Mouse (Mus musculus) MN1 (cell line): ENCODE data around the gene Mgll.

Experiments
- DNase-seq: peaks from one replicate; pipeline ENCODE4 v3.0.0-alpha.2; 2016; ENCODE audit warnings: low spot score

The Mgll gene

DNA sequence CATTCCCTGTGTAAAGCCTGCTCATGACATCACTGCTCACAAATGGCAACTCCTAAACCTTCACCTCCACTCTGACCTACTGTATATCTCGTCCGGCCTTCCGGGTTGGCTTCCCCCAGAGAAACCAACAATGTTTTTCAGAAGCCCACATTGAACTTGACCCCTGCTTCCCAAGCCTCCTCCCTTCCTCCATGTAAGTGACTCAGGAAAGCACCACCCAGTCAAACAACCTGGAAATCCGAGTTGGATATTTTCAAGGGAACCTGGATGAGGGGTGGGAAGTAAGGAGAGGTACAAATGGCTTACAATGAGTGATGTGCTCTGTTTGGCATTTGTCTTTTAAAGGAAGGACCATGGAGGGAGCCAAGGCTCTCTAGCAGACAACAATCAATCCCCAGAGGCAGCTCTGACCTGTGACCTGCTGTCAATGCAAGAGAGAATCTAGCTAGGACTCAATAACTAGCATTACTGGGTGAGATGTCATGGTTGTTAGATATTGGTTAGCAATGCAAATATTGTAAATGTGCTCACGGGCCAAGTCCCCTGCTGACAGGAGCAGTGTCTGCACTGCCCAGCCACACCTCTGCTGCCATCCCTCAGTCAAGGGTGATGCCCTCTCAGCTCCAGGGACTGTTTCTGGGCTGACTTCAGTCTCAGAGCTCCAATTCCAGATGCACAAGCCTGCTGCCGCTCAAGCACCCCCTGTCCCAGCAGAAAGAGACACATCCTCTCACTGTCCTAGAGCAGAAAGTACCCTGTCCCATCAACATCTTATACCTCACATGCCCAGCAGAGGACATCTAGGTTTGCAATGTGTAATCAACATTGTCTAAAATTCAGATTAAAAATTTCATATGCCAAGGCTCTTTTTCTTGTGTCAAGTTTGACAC lies 6.8 kb upstream of the Mgll start:
- no peak for DNase-seq

- no peak for DNase-seq
These were observed 6.0 kb upstream of the Mgll start for GRCm38 (mm10) chr6:88718033-88718725.

GRCm38 (mm10) chr6:88721059-88721458 lies 3.2 kb upstream of the Mgll start:
- DNase-seq: no peak

DNA sequence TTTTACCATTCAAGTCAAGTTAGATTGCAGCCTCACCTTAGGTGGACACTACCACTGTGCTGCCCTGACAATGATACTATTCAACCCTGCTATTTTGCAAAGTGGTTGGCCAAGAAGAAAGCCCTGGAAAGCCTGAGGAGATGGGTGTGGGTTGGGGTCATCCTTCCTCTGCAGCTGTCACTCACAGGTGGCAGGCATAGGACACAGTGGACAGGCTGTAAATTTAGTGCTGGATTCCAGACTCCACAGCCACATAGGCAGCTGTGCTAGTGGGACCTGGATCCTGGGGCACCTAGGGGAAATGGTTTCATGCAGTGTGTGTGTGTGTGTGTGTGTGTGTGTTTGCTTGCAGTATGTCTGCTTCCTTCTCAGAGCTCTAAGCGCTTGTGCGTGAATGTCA lies 1.3 kb upstream of the Mgll start:
- no peak for DNase-seq

DNA sequence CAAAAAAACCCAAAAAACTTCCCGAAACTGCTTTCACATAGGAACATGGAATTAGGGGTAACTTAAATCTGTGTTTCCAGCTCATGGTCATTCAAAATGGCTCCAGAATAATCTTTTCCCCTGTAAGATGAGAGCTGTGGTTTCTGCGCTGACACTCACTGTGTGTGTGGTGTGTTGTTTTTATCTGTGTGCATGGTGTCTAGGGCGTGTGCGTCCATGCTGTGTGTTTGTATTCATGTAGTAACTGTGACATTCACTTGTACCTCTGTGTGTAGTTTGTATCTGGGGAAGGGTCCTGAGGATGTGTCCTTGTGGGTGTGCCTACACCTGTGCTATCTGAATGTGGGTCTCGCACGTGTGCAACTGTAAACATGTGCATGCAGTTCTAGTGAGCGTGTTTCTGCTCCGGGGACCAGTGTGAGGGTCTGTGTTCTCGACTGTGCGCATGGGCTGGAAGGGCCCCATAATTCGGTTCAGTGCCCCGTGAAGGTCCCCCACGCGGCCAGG lies 353 bp upstream of the Mgll start:
- DNase-seq: no peak

- DNase-seq: no peak
These were observed 1.4 kb downstream of the Mgll start for GRCm38 (mm10) chr6:88725590-88725989.

- no peak for DNase-seq
These were observed 2.3 kb downstream of the Mgll start for GRCm38 (mm10) chr6:88726252-88727211.

- no peak for DNase-seq
These were observed 3.3 kb downstream of the Mgll start for GRCm38 (mm10) chr6:88727490-88727889.

DNA sequence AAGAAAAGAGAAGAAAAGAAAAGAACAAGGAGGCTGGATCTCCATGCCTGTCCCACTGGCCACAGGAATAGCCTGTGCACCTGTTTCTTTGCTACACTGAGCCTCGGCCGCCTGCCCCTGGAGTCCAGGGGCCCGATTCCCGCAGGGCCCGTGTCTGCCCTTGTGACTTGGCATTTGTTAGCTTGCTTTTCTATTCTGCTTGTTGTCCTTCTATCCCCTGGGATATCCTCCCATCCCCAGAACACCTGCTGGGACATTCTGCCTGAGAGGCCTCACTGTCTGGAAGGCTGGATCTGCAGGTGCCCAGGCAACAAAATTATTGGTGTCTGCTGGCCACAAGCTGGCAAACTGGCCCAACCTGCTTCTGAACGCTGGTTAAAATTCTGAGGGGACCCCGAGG lies 3.8 kb downstream of the Mgll start:
- DNase-seq: no peak

- DNase-seq: no peak
These were observed 4.3 kb downstream of the Mgll start for GRCm38 (mm10) chr6:88728515-88728914.

DNA sequence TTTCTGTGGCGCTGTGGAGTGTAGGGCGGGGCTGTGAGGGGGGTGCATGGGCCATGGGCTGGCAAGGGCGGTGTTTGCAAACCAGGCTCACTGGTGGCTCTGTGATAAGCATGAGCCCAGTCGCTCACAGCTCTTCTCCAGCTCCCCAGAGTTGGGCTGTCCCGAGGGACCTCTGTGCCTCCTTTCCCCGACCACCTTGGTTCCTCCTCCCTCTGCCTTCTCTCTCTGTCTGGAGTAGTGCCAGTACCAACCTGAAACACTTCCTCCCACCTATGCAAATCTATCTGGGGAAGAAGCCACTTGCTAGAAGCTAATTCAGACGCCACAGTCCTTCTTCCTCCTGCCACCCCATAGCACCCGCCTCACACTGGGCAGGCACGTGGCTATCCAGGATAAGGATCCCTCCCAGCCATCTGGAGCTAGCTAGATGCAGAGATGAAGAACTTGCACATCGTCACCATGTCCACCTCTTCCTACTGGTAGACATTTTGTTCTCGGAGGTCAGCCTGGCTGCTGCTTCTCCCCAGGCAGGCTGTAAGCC lies 7.1 kb downstream of the Mgll start:
- no peak for DNase-seq

DNA sequence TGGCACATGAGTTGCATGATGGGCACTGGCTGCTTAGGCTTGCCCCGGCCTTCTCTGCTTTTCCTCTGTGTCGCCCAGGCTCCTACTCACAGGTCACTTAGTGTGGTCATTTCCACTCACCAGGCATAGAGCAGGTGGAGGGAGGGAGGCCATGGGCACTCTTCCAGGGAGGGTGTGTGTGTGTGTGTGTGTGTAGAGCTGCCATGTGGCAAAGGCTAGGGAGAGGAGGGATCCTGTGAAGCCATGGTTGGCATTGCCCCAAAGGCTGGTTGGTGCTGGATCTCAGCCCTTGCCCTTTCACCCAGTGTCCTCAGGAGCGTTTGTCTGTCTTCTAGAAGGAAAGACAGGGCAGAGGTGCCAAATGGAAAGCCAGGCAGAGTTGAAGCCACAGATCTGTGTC lies 7.8 kb downstream of the Mgll start:
- peak; percentile 28 for DNase-seq

GRCm38 (mm10) chr6:88732643-88733613 lies 8.7 kb downstream of the Mgll start:
- no peak for DNase-seq

DNA sequence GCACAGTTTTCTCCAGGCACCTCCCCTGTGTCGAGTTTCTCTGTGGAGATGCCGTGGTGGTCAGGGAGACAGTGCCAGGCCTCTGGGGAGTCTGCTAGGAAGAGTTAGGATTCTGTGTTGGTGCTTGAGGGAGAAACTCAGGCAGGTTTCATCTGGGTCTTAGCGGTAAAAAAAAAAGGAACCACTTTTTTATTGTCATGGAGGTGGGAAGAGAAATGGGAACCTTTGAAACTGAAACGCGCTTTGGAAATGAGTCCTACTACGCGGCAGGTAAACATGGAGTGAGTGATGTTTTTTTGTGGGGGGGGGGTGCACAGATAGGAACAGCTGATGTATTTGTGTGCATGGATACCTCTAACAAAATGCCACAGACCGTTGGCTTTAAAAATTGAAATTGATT lies 12.1 kb downstream of the Mgll start:
- no peak for DNase-seq

GRCm38 (mm10) chr6:88736741-88737508 lies 12.7 kb downstream of the Mgll start:
- DNase-seq: no peak

GRCm38 (mm10) chr6:88737509-88737888 lies 13.3 kb downstream of the Mgll start:
- DNase-seq: no peak

GRCm38 (mm10) chr6:88741041-88741440 lies 16.8 kb downstream of the Mgll start:
- no peak for DNase-seq

GRCm38 (mm10) chr6:88741791-88742190 lies 17.6 kb downstream of the Mgll start:
- DNase-seq: no peak

DNA sequence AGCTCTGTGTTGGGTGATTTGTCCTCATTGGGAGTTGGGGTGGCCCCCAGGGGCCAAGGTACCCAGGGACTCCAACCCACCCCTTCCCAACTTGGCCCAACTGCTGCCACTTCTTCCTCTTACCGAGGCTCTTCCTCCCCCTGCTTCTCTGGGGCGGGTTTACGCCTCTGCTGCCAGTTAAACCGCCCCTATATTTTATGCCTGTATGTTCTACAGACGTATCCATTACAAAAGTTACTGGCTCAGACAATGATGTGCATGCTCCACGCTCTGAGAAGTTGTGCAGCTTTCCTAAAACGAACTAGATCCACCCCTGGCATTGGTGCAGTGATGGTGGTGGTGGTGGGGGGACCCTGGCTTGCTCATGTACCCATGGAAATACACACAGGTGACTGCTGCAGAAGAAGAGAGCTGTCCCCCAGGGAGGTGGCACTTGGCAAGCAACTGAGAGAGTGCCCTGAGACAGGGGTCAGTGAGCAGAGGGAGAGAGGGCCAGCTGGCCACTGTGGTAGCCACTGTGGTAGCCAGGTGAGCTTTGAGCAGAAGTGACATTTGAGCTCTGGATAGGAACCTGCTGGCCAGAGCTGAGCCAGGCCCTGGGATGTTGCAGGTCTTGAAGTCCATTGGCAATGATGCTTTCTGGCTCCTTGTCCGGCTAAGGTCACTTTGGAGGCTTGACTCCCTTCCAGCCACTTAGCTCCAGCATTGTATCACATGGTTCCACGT lies 18.2 kb downstream of the Mgll start:
- no peak for DNase-seq
